Mouse (Mus musculus): ENCODE results near the gene Efna2. TPM values are rescaled to one million over a fixed set of nuclear protein-coding genes. Genes with fewer than 3 reads are reported as not detected.

The Efna2 gene
- total RNA-seq (2021) (1 to 10 TPM; 1.8 to 5.2 TPM), polyA plus RNA-seq (2012; rRNA removed) (10.2 and 15.6 TPM in 2 replicates)
- long read RNA-seq, transcript Efna2-201 (4 exons, 2,131 nt): major isoform, 17 of 17 reads
- long read RNA-seq, partial matches to known transcripts: 0 of 17 reads
- long read RNA-seq, other reads (novel, unspliced or antisense): 0 of 17 reads

GRCm38 (mm10) chr10:80179068-80180051 is at the start of gene Efna2:
Gene Efna2 (plus strand): TSS chr10:80179482.
- peak; percentile 78 for DNase-seq

GRCm38 (mm10) chr10:80129846-80130245 is 49.4 kb upstream of the Efna2 start:
- peak; percentile 26 for DNase-seq

DNA sequence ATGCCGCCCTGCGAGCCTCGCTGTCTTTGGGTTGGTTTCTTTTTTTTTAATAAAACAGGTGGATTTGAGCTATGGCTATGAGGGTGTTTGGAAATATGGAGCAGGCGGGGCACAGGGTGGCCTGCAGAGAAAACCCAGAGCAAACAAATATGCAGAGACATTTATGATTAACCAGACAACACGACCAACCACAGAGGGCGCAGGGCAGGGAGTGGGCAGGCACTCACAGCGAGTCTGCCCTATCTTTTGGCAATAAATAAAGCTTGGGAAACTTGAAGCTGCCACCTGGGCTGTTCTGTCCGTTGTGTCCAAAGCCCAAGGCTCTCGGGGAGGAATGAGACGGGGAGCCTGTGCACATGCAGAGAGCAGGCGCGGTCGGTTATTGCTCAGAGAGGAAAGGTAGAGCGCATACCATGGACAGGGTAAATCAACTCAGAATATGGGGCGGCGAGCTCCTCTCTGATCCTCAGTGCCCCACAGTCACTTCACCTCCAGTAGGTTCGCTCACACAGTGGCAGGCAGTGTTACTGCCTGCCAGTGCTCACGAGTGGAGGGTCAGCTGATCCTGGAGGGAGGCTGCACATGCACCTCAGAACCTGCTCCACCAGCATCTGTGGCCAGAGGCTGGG is 48.8 kb upstream of the Efna2 start:
- DNase-seq: peak; percentile 20

DNA sequence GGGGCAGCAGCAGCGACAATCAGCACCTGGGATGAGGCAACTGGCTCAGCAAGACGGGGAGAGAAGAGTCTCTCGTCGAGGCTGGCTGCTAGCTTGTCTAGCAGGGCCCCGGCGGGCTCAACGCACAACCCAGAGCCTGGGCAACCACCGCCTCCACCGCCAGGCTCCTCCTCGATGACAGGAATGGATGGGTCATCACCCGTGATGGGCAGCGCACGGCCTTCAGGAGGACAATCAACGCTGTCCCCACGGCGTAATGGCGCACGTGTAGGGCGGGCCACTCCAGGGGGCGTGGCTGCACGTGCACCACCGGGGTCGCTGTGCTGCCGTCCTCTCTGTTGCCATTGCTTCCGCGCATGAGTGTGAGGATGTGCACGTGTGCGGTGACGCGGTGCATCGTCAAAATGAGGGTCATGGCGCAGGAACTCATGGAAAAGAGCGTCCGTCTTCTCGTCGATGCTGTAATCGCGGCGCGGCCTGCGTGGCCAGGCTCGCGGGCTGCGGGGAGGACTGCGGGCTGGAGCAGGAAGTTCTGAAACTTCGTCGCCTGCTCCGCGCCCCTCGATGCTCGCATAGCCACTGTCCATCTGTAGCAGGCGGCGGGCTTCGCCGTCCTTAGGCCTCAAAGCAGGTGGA is 47.8 kb upstream of the Efna2 start:
- peak; percentile 82 for DNase-seq

DNA sequence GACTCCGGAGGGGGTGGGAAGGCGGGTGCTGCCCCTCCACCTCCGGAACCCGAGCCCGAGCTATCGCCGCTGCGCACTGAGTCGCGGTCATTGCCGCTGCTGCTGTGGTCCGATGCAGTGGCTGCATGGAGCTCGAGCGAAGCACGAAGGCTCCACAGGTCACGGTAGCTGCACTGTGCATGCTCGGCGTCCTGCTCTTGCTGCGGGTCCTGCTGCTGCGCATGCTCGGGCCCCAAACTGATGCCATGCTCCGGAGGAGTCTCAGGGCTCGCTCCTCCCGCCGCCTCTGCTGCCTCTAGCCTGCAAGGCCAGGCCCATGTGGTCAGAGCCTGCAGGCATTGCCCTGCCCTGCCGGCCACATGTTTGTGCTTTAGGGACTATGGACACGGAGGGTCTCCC is 47.3 kb upstream of the Efna2 start:
- peak; percentile 45 for DNase-seq

DNA sequence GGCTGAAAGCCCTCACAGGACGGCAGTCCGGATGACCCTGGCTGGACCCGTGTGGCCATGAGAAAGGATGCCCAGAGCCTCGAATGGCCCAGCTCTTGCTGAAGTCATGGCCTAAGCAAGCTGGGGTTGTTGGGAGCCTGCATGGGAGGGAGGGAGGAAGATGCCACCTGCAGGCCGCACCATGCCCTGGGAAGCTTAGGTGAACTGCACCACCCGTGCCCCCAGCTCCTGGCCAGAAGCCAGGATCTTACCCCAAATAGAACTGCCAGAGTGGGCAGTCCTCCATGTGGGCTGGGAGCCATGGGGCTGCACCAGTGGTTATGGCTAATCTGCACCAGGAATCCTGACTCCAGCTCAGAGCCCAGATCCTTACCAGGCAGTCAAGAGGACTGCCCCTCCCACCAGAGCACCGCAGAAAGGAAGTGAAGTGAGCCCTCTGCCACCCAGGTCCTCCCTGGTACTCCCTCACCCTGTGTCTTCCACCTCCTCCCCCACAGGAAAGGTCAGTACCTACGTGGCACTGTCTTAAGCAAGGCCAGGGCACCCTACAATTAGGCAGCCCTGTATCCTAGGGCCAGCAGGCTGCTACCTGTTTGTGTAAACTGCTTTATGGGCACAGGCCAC is 45.9 kb upstream of the Efna2 start:
- peak; percentile 55 for DNase-seq

- peak; percentile 53 for DNase-seq
Measured at GRCm38 (mm10) chr10:80134421-80134820, 44.9 kb upstream of the Efna2 start.

GRCm38 (mm10) chr10:80135161-80135560 is 44.1 kb upstream of the Efna2 start:
- no peak for DNase-seq

- peak; percentile 30 for DNase-seq
Measured at GRCm38 (mm10) chr10:80135641-80136040, 43.6 kb upstream of the Efna2 start.

DNA sequence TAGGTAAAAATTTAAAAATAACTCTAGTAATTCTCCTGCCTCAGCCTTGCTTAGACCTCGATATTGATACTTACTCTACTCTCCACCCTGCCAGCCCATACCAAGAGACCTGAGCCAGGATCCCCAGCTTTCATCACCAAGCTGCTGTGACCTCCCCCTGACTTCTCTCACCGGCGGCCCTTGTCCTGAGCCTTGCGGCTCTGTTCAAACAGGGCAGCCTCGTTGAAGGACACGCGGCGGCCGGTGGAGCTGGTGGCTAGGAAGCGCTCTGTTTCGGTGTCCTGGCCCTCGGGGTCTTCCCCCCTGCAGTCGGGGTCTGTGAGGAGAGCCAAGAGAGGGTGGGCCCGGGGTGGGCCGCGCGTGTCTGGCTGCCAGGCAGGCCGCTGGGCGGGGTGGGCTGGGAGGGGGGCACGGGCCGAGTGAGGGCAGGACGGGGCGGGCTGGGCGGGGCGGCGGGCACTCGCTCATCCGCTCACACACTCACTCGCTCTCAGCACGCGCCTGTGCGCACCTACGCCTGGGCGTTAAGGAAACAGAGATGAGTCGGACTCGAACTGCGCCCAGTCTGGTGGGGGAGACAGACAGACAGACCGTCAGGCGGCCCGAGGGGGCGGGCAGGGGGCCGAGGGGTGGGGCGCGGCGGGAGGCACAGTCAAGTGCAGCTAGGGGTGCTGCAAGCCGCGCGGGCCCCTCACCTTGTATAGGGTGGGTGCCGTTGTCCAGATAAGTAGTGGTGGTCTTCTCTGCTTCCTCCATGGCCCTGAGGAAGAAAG is 42.9 kb upstream of the Efna2 start:
- DNase-seq: peak; percentile 59

- DNase-seq: peak; percentile 59
Measured at GRCm38 (mm10) chr10:80136952-80137625, 42.2 kb upstream of the Efna2 start.

- peak; percentile 53 for DNase-seq
Measured at GRCm38 (mm10) chr10:80137626-80138552, 41.4 kb upstream of the Efna2 start.

DNA sequence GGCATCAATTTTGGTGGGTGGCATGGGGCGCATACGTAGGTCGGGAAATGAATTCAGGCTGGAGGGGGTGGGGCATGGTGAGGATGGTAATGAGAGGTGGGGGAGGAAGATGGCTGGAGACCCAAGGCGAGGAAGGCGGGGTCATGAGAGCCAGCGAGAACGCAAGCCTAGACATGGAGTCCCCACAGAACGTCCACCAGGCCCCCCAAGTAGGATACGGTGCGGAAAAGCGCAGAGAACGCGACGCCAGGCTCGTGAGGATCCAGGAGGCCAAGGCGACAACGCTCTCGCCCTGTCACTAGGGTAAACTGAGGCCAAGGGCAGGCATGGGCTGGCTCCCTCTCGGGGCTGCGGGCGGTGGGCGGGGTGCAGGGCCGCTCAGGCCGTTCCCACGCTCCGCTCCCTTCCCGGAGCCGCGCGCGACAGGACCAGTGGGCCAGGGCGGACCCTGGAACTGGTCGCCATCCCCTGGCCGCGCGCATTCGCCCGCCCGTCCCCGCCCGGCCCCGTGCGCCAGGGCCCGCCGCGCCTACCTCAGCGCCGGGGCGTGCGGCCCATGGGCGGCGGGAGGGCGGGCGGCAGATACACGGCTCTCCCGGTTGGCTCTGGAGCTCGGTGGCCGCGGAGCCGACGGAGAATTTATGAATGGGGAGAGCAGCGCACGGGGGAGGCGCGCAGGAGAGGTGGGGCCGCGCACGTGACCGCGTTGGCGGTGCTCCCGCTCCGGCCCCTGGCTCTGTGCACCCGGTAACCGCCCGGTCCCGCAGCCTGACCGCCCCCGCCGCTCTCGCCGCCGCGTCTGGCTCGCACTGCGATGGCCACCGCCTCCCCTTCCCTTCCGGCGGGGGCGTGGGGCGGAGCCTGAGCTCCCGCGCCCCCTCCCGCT is 40.5 kb upstream of the Efna2 start, which contains the start of gene Atp5d:
TSS of gene Atp5d (plus strand) at position 80 of the 886 bp plus-strand sequence.
- peak; percentile 89 for DNase-seq

DNA sequence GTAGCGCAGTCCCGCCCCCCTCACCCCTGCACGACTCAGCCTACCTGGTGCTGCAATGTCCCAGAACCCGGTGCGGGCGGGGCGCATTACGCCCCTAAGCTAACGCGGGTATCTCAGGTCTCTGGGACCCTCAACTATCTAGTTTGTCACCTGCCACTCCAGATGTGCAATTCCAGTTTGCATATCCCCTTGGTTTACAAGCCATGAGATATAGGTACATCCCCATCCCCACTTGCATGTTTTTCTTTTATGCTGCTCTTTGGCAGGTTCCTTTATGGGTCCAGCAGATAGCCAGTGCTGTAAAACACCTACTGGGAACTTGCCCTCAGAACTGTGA is 39.9 kb upstream of the Efna2 start:
- DNase-seq: no peak

- no peak for DNase-seq
Measured at GRCm38 (mm10) chr10:80139975-80140665, 39.2 kb upstream of the Efna2 start.

DNA sequence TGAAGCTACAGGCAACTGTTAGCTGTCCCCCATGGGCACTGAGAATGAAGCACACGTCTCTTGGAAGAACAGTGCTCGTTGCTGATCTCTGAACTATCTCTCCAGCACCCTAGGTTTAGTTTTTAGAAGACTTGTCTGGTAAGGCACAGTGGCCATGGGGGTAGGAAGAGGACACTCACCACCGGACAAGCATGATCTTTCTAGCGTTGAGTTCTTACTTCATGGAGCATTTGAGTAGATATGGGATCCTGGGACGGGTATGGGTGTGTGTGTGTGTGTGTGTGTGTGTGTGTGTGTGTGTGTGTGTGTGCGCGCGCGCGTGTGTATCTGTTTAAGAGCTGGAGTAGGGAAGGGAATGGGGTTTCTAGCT is 38.6 kb upstream of the Efna2 start, which contains the start of gene Cbarp:
TSS of gene Cbarp (minus strand) at position 170 of the 370 bp plus-strand sequence.
- DNase-seq: no peak

GRCm38 (mm10) chr10:80141243-80141642 is 38.0 kb upstream of the Efna2 start:
- peak; percentile 98 for DNase-seq
